Mouse (Mus musculus) layer of hippocampus, postnatal 10 days (tissue): ENCODE results near the gene Etnppl. TPM values are rescaled to one million over a fixed set of nuclear protein-coding genes. Genes with fewer than 3 reads are reported as not detected.

Source experiments
- DNase-seq, 2 experiments: peaks; one replicate each; pipeline ENCODE4 v3.0.0; 2021; ENCODE audit warnings: low spot score in 2 of 2
- long read RNA-seq: library from polyadenylated mRNA; stranded (forward); transcript quantifications from one replicate; pipeline ENCODE4 v2.0.0, GENCODE M21; 2023
- total RNA-seq, 2 experiments: library from RNA; stranded (reverse); gene quantifications; 2 replicates each; pipeline ENCODE4 v1.2.3; 2021

The Etnppl gene
- total RNA-seq = under 1 TPM; 0.27 to 0.38 TPM
- long read RNA-seq = 0 reads

GRCm38 (mm10) chr3:130617439-130617898 lies at the start of gene Etnppl:
Etnppl (plus strand) TSS chr3:130617448.
- DNase-seq = no peak

- no peak for DNase-seq
These were observed 48.7 kb upstream of the Etnppl start for GRCm38 (mm10) chr3:130568331-130569095.

GRCm38 (mm10) chr3:130573243-130573642 lies 44.0 kb upstream of the Etnppl start:
- DNase-seq = no peak

- DNase-seq = peak; percentile 56 to 62
These were observed 42.6 kb upstream of the Etnppl start for GRCm38 (mm10) chr3:130574652-130575051.

- peak; percentile 46 to 48 for DNase-seq
These were observed 40.6 kb upstream of the Etnppl start for GRCm38 (mm10) chr3:130576683-130577082.

- DNase-seq = no peak
These were observed 37.7 kb upstream of the Etnppl start for GRCm38 (mm10) chr3:130579501-130579900.

GRCm38 (mm10) chr3:130581577-130581976 lies 35.7 kb upstream of the Etnppl start:
- DNase-seq = no peak

GRCm38 (mm10) chr3:130582903-130583664 lies 34.2 kb upstream of the Etnppl start:
- no peak for DNase-seq

- DNase-seq = no peak
These were observed 33.2 kb upstream of the Etnppl start for GRCm38 (mm10) chr3:130584007-130584406.

- no peak for DNase-seq
These were observed 22.2 kb upstream of the Etnppl start for GRCm38 (mm10) chr3:130595050-130595449.

GRCm38 (mm10) chr3:130601491-130601890 lies 15.8 kb upstream of the Etnppl start:
- DNase-seq = no peak

- DNase-seq = peak in 1 of 2 experiments; percentile 29
These were observed 9.3 kb upstream of the Etnppl start for GRCm38 (mm10) chr3:130607924-130608323.

GRCm38 (mm10) chr3:130614444-130614843 lies 2.8 kb upstream of the Etnppl start:
- no peak for DNase-seq

- no peak for DNase-seq
These were observed 1.6 kb upstream of the Etnppl start for GRCm38 (mm10) chr3:130615625-130616024.

- no peak for DNase-seq
These were observed 3.4 kb downstream of the Etnppl start for GRCm38 (mm10) chr3:130620517-130621146.

GRCm38 (mm10) chr3:130628358-130628757 lies 11.1 kb downstream of the Etnppl start:
- no peak for DNase-seq

GRCm38 (mm10) chr3:130633859-130634258 lies 16.6 kb downstream of the Etnppl start:
- no peak for DNase-seq

GRCm38 (mm10) chr3:130646110-130646810 lies 29.0 kb downstream of the Etnppl start:
- DNase-seq = no peak

- DNase-seq = no peak
These were observed 32.3 kb downstream of the Etnppl start for GRCm38 (mm10) chr3:130649569-130649968.

- no peak for DNase-seq
These were observed 43.4 kb downstream of the Etnppl start for GRCm38 (mm10) chr3:130660619-130661018.

GRCm38 (mm10) chr3:130662496-130662895 lies 45.2 kb downstream of the Etnppl start:
- DNase-seq = no peak
